Mouse (Mus musculus): Measurements from ENCODE around the gene Jmjd8.

GRCm38 (mm10) chr17:25781339-25781738, 47.3 kb upstream of the Jmjd8 start:
- no peak for TF ChIP-seq CTCF (IDR thresholded peaks at IDR 0.05; ENCODE audit: low read depth)
- TF ChIP-seq EP300 (IDR thresholded peaks at IDR 0.05; ENCODE audit: low read depth): no peak

All from heart, postnatal 0 days (tissue).